Mouse (Mus musculus) midbrain, embryonic 15.5 days (tissue): ENCODE measurements at regions not wholly inside any gene's neighbourhood (a gene's known extent, or its start where the extent isn't known, plus 50 kb on each side); places are given as distances from the start of the nearest gene placed in this dataset.

ENCODE experiments used
- ATAC-seq: fragments of 200-750 bp; cut with Nextera tagmentation; replicated peaks from 2 replicates; pipeline ENCODE4 v1.8.0; 2017; ENCODE audit warnings: moderate TSS enrichment
- H3K27ac ChIP-seq: fragments of 300-500 bp; sonication (generic); 2 replicates; pipeline ENCODE4 v1.5.1; 2015; ENCODE audit warnings: mild to moderate bottlenecking, inconsistent platforms
- H3K27me3 ChIP-seq: fragments of 300-500 bp; sonication (generic); replicated peaks from 2 replicates; pipeline ENCODE4 v1.6.1; 2015; ENCODE audit warnings: inconsistent platforms
- H3K36me3 ChIP-seq: fragments of 300-500 bp; sonication (generic); replicated peaks from 2 replicates; pipeline ENCODE4 v1.6.1; 2015; ENCODE audit warnings: inconsistent platforms
- H3K4me1 ChIP-seq: fragments of 300-500 bp; sonication (generic); 2 replicates; pipeline ENCODE4 v1.6.1; 2015; ENCODE audit warnings: inconsistent platforms
- H3K4me2 ChIP-seq: fragments of 300-500 bp; sonication (generic); 2 replicates; pipeline ENCODE4 v1.6.1; 2015; ENCODE audit warnings: inconsistent platforms, mild to moderate bottlenecking, moderate library complexity
- H3K4me3 ChIP-seq: fragments of 300-500 bp; sonication (generic); 2 replicates; pipeline ENCODE4 v1.5.1; 2015; ENCODE audit warnings: mild to moderate bottlenecking, inconsistent platforms
- H3K9ac ChIP-seq: fragments of 300-500 bp; sonication (generic); 2 replicates; pipeline ENCODE4 v1.6.1; 2015; ENCODE audit warnings: mild to moderate bottlenecking, inconsistent platforms
- H3K9me3 ChIP-seq: fragments of 300-500 bp; sonication (generic); 2 replicates; pipeline ENCODE4 v1.6.1; 2016; ENCODE audit warnings: inconsistent platforms
- WGBS: fragments of 180-500 bp; shearing (Covaris S2); methylation state at CpG from one replicate; pipeline ENCODE4 v1.1.7; 2015; ENCODE audit warnings: mixed read lengths; 5-methylcytosine and 5-hydroxymethylcytosine counted together

DNA sequence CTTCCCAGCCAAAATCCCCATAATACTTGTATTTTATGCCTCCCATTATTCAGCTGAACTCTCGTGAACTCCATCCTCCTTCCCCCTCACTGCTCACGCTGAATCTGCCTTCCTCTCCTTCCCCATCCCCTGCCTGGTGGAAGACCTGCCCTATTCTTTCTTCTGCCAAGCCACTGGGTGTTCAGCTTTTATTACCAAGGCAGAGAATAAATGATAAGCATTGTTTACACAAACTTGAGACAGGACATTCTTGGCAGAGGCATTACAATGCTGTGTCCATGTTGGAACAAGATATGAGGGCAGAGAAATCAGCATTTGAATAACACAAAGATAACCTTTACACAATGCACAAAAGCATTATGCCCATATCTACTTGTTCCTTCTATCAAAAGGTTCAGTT, 80.2 kb downstream of the Dhrs2 start:
- Histone ChIP-seq H3K4me1 (no peaks in the 10 kb centered on the region), H3K4me3 (no peak overlapping the region), H3K27me3 (no peaks in the 10 kb centered on the region), H3K36me3 (no peaks in the 10 kb centered on the region), H3K9ac (no peak overlapping the region), H3K4me2 (no peak overlapping the region), H3K9me3 (no peaks in the 10 kb centered on the region), H3K27ac (no peak overlapping the region)
- no peak for ATAC-seq
- 28% methylated on average over 2 of the region's 2 CpGs for WGBS

GRCm38 (mm10) chr14:55313615-55314014, 91.8 kb downstream of the Dhrs2 start:
- H3K9me3 ChIP-seq = no peaks in the 10 kb centered on the region
- H3K36me3 ChIP-seq = no peaks in the 10 kb centered on the region
- no peak for ATAC-seq
- no peak overlapping the region for H3K9ac ChIP-seq
- 85% methylated on average over 6 of the region's 6 CpGs for WGBS
- no peaks in the 10 kb centered on the region for H3K4me1 ChIP-seq
- no peaks in the 10 kb centered on the region for H3K27me3 ChIP-seq
- H3K4me2 ChIP-seq = no peak overlapping the region
- H3K4me3 ChIP-seq = no peak overlapping the region
- H3K27ac ChIP-seq = no peak overlapping the region

DNA sequence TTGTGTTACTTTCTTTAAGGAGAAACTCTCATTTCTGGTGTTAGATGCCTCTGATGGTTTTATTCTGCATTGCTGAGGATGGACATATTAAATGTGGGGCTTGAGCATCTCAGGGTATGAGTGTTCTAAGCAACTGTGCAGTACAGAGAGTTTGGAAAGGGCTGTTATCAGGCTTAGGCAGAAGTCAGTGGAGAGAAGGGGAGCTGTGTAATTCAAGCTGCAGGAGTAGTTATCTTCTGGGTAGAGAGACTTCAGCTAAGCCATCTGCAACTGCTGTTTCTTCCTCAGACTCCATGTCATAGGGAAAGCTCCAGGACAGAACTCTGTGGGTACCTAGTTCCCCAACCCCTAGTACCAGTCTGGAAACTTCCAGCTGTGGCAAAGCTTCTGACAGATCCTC, 102.1 kb downstream of the Dhrs2 start:
- ATAC-seq = no peak
- Histone ChIP-seq H3K4me1 (no peaks in the 10 kb centered on the region), H3K9ac (no peak overlapping the region), H3K4me3 (no peak overlapping the region), H3K36me3 (no peaks in the 10 kb centered on the region), H3K4me2 (no peak overlapping the region), H3K27ac (no peak overlapping the region), H3K9me3 (no peaks in the 10 kb centered on the region), H3K27me3 (no peaks in the 10 kb centered on the region)

DNA sequence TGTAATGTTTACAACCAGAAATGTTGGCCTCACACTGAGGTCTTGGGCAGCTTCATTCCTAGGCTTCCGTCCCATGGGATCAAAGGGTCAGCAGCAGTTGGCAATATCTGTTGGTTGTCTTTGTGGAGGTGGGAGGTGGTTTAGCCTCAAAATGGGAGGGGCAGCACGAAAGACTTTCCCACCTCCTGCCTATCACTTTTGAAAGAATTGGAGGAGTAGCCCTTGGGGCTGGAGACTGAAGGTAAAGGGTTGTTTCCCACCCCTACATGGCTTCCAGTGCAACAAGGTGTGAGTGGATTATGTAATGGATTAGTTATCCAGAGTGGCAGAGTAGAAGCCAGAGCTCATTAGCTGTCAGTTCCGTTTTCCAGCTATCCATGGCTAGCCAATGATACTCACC, 102.5 kb downstream of the Dhrs2 start:
- H3K4me1 ChIP-seq = no peaks in the 10 kb centered on the region
- ATAC-seq = no peak
- H3K4me3 ChIP-seq = no peak overlapping the region
- H3K27ac ChIP-seq = no peak overlapping the region
- no peaks in the 10 kb centered on the region for H3K9me3 ChIP-seq
- WGBS = 61% methylated on average over 3 of the region's 3 CpGs
- no peaks in the 10 kb centered on the region for H3K36me3 ChIP-seq
- H3K9ac ChIP-seq = no peak overlapping the region
- H3K4me2 ChIP-seq = no peak overlapping the region
- no peaks in the 10 kb centered on the region for H3K27me3 ChIP-seq

DNA sequence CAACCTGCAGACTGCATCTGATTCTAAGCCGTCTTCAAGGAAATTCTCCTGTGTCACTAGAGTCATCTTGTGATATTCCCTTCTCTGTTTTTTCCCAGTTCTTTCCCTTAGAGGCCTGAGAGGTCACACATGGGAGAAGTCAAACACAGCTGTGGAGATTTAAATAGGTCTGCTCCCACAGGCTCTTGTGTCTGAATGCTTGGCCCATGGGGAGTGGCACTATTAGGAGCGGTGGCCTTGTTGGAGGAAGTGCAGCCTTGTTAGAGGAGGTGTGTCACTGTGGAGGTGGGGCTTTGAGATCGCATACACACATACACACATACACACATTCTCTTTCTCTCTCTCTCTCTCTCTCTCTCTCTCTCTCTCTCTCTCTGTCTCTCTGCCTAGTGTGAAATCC, 112.0 kb downstream of the Dhrs2 start:
- ATAC-seq = no peak
- Histone ChIP-seq H3K9ac (no peak overlapping the region), H3K4me1 (peaks cover 7% of the 10 kb centered on the region; the same call in 1 of the 2 replicates), H3K36me3 (no peaks in the 10 kb centered on the region), H3K27me3 (no peaks in the 10 kb centered on the region), H3K9me3 (no peaks in the 10 kb centered on the region), H3K27ac (no peak overlapping the region), H3K4me2 (no peak overlapping the region), H3K4me3 (no peak overlapping the region)
- WGBS = 70% methylated on average over 3 of the region's 3 CpGs

DNA sequence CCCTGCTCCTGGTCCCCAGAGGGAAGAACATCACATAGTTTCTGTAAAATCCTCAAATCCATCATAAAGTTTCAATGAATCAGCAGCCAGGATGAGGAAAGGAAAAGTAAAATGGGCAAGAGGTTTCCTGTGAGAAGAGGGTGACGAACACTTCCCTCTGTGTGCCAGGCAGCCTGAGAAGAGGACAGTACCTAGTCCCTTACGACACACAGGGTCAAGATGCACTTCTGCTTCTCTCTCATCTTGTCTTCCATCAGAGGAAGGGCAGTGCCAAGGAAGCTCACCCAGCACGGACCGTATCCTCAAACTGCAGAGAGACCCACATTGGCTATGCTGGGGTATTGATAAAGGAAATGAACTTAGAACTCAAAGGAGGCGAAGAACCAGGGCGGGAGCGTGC, 112.5 kb downstream of the Dhrs2 start:
- Histone ChIP-seq H3K9me3 (no peaks in the 10 kb centered on the region), H3K27me3 (no peaks in the 10 kb centered on the region), H3K4me1 (peaks cover 10% of the 10 kb centered on the region), H3K9ac (no peak overlapping the region), H3K36me3 (no peaks in the 10 kb centered on the region), H3K4me2 (no peak overlapping the region), H3K27ac (no peak overlapping the region), H3K4me3 (no peak overlapping the region)
- WGBS = 91% methylated on average over 7 of the region's 7 CpGs
- no peak for ATAC-seq

DNA sequence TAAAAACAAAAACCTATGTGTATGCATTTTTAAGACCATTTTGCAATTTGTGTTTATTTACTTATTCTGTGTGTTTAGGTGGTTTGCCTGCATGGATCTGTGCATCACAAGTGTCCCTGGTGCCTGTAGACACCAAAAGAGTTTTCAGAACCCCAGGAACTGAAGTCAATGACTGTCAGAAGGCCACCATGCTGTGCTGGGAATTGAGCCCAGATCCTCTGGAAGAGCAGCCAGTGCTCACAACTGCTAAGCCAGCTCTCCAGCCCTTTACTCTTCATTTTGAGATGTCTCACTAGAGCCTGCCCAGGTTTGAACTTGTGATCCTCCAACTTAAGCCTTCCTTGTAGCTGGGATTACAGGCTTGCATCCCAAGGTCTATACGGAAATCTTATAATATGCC, 113.8 kb downstream of the Dhrs2 start:
- no peak for ATAC-seq
- H3K9ac ChIP-seq = no peak overlapping the region
- no peaks in the 10 kb centered on the region for H3K9me3 ChIP-seq
- no peak overlapping the region for H3K4me2 ChIP-seq
- no peaks in the 10 kb centered on the region for H3K27me3 ChIP-seq
- no peak overlapping the region for H3K27ac ChIP-seq
- no peaks in the 10 kb centered on the region for H3K36me3 ChIP-seq
- H3K4me3 ChIP-seq = no peak overlapping the region
- peaks cover 10% of the 10 kb centered on the region for H3K4me1 ChIP-seq
- WGBS = 73% methylated on average over 1 of the region's 1 CpGs

DNA sequence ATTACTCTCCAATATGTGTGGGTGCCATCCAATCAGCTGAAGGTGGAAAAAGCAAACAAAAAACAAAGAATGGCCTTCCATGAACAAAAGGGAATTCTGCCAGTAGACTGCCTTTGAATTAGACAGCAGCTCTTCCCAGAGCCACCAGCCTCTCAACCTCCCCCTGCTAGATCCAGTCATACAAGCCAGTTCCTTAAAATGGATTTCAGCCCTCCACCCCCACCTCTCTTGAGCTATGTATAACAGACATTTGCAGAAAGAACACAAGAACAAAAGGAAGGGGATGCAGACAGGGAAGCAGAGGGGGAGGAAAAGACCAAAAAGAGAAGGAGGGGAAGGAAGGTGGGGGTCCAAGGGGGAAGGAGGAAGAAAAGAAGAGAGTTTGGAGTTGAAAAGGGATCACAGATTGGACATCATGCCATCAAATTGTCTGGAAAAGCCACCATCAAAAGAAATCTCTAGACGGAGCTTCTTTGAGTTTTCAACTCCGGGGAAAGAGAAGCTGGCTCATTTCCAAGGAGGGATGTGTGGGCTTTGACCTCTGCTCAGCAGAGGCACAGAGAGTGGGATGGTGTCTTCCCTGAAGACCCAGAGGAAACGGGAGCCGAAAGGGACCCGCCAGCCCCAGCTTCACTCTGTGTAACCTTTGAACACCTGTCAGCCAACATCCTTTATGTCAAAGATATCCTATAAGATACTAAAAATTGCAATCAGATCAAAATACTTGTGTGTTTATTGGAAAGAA, 114.8 kb downstream of the Dhrs2 start:
- 24% methylated on average over 5 of the region's 5 CpGs for WGBS
- Histone ChIP-seq H3K27ac (0 out of 2 replicates have a peak overlapping the region, but pooled peaks have one; percentile 26), H3K9me3 (no peaks in the 10 kb centered on the region), H3K36me3 (no peaks in the 10 kb centered on the region), H3K4me1 (peaks cover 10% of the 10 kb centered on the region), H3K27me3 (no peaks in the 10 kb centered on the region), H3K4me3 (no peak overlapping the region), H3K9ac (no peak overlapping the region), H3K4me2 (no peak overlapping the region)
- no peak for ATAC-seq

GRCm38 (mm10) chr14:55338010-55338409, 116.2 kb downstream of the Dhrs2 start:
- Histone ChIP-seq H3K36me3 (no peaks in the 10 kb centered on the region), H3K27me3 (no peaks in the 10 kb centered on the region), H3K4me1 (peaks cover 10% of the 10 kb centered on the region), H3K27ac (0 out of 2 replicates have a peak overlapping the region, but pooled peaks have one; percentile 4), H3K4me3 (no peak overlapping the region), H3K9ac (no peak overlapping the region), H3K4me2 (no peak overlapping the region), H3K9me3 (no peaks in the 10 kb centered on the region)
- ATAC-seq = no peak
- 81% methylated on average over 9 of the region's 9 CpGs for WGBS

DNA sequence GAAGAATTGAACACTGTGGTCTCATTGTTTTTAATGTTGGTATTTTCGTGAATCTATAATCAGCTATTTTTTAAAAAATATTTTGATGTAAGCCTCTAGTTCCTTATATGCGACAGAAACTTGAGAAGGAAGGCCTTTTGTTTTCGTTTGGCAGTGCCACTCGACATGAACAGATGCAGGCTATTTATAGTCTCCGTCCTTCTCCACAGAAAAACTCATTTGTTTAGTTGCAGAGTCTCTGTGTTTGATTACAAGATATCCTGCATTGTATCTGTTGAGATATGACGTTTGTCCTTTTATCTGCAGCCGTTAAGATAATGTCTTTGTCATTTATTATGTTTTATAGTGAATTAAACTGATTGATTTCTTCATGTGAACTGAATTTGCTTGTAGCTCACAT, 116.7 kb downstream of the Dhrs2 start:
- H3K4me1 ChIP-seq = peaks cover 10% of the 10 kb centered on the region
- no peaks in the 10 kb centered on the region for H3K36me3 ChIP-seq
- no peak overlapping the region for H3K4me3 ChIP-seq
- ATAC-seq = no peak
- H3K27me3 ChIP-seq = no peaks in the 10 kb centered on the region
- no peak overlapping the region for H3K9ac ChIP-seq
- H3K9me3 ChIP-seq = no peaks in the 10 kb centered on the region
- 42% methylated on average over 7 of the region's 7 CpGs for WGBS
- H3K4me2 ChIP-seq = no peak overlapping the region
- no peak overlapping the region for H3K27ac ChIP-seq

GRCm38 (mm10) chr14:55339036-55339614, 117.3 kb downstream of the Dhrs2 start:
- Histone ChIP-seq H3K36me3 (no peaks in the 10 kb centered on the region), H3K4me1 (peaks cover 10% of the 10 kb centered on the region), H3K9me3 (no peaks in the 10 kb centered on the region), H3K27ac (0 out of 2 replicates have a peak overlapping the region, but pooled peaks have one; percentile 39), H3K27me3 (no peaks in the 10 kb centered on the region), H3K4me3 (no peak overlapping the region), H3K4me2 (no peak overlapping the region), H3K9ac (no peak overlapping the region)
- no peak for ATAC-seq
- 35% methylated on average over 9 of the region's 9 CpGs for WGBS

- H3K27me3 ChIP-seq = no peaks in the 10 kb centered on the region
- H3K4me2 ChIP-seq = no peak overlapping the region
- no peak overlapping the region for H3K4me3 ChIP-seq
- no peak overlapping the region for H3K27ac ChIP-seq
- H3K4me1 ChIP-seq = peaks cover 6% of the 10 kb centered on the region
- 54% methylated on average over 1 of the region's 1 CpGs for WGBS
- H3K9ac ChIP-seq = no peak overlapping the region
- no peaks in the 10 kb centered on the region for H3K36me3 ChIP-seq
- no peaks in the 10 kb centered on the region for H3K9me3 ChIP-seq
- no peak for ATAC-seq
These were observed 121.5 kb downstream of the Dhrs2 start for GRCm38 (mm10) chr14:55343341-55343740.

DNA sequence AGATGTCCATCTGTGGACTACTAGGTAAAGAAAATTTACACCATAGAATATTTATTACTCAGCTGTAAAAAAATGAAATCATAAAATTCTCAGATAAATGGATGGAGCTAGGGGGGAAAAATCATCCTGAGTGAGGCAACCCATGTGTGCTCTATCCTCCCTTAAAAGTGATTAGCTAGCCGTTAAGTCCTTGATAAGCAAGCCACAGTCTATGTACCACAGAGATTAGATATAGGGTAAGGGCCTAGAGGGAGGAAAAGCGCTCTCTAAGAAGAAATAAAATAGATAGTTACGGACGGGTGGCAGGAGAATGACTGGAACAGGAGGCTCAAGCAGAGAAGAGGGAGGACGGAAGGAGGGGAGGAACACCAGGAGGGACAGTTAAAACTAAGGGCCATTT, 122.1 kb downstream of the Dhrs2 start:
- H3K9ac ChIP-seq = no peak overlapping the region
- H3K27ac ChIP-seq = no peak overlapping the region
- no peaks in the 10 kb centered on the region for H3K36me3 ChIP-seq
- 92% methylated on average over 5 of the region's 5 CpGs for WGBS
- ATAC-seq = no peak
- H3K27me3 ChIP-seq = no peaks in the 10 kb centered on the region
- H3K4me3 ChIP-seq = no peak overlapping the region
- H3K9me3 ChIP-seq = no peaks in the 10 kb centered on the region
- H3K4me1 ChIP-seq = peaks cover 2% of the 10 kb centered on the region
- H3K4me2 ChIP-seq = no peak overlapping the region
